Mouse (Mus musculus) midbrain, embryonic 12.5 days (tissue): ENCODE results near the gene Gm6710. TPM values are rescaled to one million over a fixed set of nuclear protein-coding genes. Genes with fewer than 3 reads are reported as not detected.
"Not testable (repeated sequence)": the region's sequence is repeated elsewhere in the genome, so short reads cannot be mapped to it uniquely, and the experiment has no call there.

Experiments
- ATAC-seq: fragments of 200-750 bp; cut with Nextera tagmentation; 2 replicates; pipeline ENCODE4 v1.8.0; 2017; ENCODE audit warnings: low read depth, moderate TSS enrichment, moderate library complexity; ENCODE audit not compliant: low FRiP score
- H3K27ac ChIP-seq: fragments of 300-500 bp; sonication (generic); replicated peaks from 2 replicates; pipeline ENCODE4 v1.5.1; 2016; ENCODE audit warnings: mild to moderate bottlenecking
- H3K27me3 ChIP-seq: fragments of 300-500 bp; sonication (generic); 2 replicates; pipeline ENCODE4 v1.6.1; 2016; ENCODE audit warnings: mild to moderate bottlenecking
- H3K36me3 ChIP-seq: fragments of 300-500 bp; sonication (generic); 2 replicates; pipeline ENCODE4 v1.6.1; 2016
- H3K4me1 ChIP-seq: fragments of 300-500 bp; sonication (generic); 2 replicates; pipeline ENCODE4 v1.6.1; 2016
- H3K4me2 ChIP-seq: fragments of 300-500 bp; sonication (generic); replicated peaks from 2 replicates; pipeline ENCODE4 v1.6.1; 2016; ENCODE audit warnings: mild to moderate bottlenecking, moderate library complexity
- H3K4me3 ChIP-seq: fragments of 300-500 bp; sonication (generic); 2 replicates; pipeline ENCODE4 v1.5.1; 2016; ENCODE audit warnings: mild to moderate bottlenecking
- H3K9ac ChIP-seq: fragments of 300-500 bp; sonication (generic); replicated peaks from 2 replicates; pipeline ENCODE4 v1.6.1; 2016; ENCODE audit warnings: mild to moderate bottlenecking, moderate library complexity
- H3K9me3 ChIP-seq: fragments of 300-500 bp; sonication (generic); 2 replicates; pipeline ENCODE4 v1.6.1; 2016; ENCODE audit warnings: mild to moderate bottlenecking
- WGBS: fragments of 180-500 bp; shearing (Covaris S2); methylation state at CpG from one replicate; pipeline ENCODE4 v1.1.7; 2016; 5-methylcytosine and 5-hydroxymethylcytosine counted together
- polyA plus RNA-seq: library from polyadenylated mRNA; unstranded; fragments of >200 nt; fragmentation: Nextera tagmentation; extraction: Ambion mirVana; gene quantifications from 2 replicates; pipeline ENCODE4 v1.2.1, GENCODE M21; 2016

Gm6710 gene
- 25.7 and 29.1 TPM in 2 replicates for polyA plus RNA-seq

DNA sequence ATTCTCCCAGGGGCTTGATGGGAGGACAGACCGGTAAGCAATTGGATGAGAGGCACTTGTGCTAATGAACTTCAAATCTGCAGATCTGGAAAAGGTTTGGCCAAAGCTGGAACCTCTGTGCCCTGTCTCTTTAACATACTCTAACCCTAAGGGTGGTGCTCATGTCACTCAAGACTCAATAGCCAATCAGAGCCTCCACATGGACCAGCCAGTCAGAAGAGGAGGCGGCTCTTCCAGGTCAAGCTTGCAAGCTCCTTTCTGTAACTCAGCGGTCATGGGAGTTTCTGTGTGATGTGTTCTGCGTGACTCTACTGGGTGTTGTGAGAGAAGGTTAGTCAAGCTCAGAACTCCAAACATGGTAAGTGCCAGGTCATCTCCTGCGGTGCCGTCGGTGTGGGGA lies at the start of gene Gm6710:
Gm6710 (plus strand) TSS at position 196 of the 400 bp plus-strand sequence.
- H3K36me3 ChIP-seq, ATAC-seq, H3K27me3 ChIP-seq, H3K27ac ChIP-seq, H3K4me2 ChIP-seq, H3K4me3 ChIP-seq, H3K9ac ChIP-seq, H3K4me1 ChIP-seq, H3K9me3 ChIP-seq: not testable (repeated sequence)
- WGBS, result no CpG with 5 or more reads among the region's 7 CpGs

Other genes with a start within 250 kb of the Gm6710 start
- not detected in 2 replicates for gene Gm11007, start 225.2 kb upstream of the Gm6710 start, polyA plus RNA-seq
- 2.1 and 11.6 TPM in 2 replicates for gene Zfp969, start 165.6 kb upstream of the Gm6710 start, polyA plus RNA-seq
- gene Gm2007, start 127.7 kb upstream of the Gm6710 start, polyA plus RNA-seq, result not detected in 2 replicates
- 1.9 and 5.3 TPM in 2 replicates for gene Gm14288, start 68.1 kb upstream of the Gm6710 start, polyA plus RNA-seq
- 5.0 and 5.3 TPM in 2 replicates for gene Zfp966, start 61.9 kb downstream of the Gm6710 start, polyA plus RNA-seq
- gene Gm2026, start 96.1 kb downstream of the Gm6710 start, polyA plus RNA-seq, result 14.3 and 23.1 TPM in 2 replicates